Mouse (Mus musculus) heart, adult 9 months (tissue): ENCODE measurements around the gene Bbs9.
A peak's percentile ranks its signal among the peaks of the same experiment; 100 is the strongest.
"Not testable (repeated sequence)": the region's sequence is repeated elsewhere in the genome, so short reads cannot be mapped to it uniquely, and the experiment has no call there.

Experiments
- DNase-seq, 2 experiments: peaks; one replicate each; pipeline ENCODE4 v3.0.0; 2022; ENCODE audit warnings: low spot score in 2 of 2

Gene Bbs9

DNA sequence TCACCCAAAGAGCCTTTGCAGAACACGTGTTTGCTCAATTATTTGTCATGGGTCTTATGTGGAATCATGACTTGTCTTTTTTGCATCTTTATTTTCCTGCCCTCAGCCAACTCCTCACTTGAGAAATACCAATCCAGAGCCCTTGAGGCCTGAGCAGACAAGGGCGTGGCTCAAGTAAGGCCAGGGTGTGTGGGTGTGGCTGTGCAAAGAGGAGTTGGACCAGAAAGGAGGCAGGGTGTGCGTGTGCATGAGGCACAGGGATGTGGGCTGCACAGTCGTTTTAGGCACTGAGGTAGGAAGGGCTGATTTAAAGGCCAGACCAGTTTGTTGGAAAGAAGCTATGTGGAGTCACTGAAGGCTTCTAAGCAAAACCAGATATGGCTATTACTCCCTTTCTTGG lies 373.7 kb downstream of the Bbs9 start:
- DNase-seq = no peak

DNA sequence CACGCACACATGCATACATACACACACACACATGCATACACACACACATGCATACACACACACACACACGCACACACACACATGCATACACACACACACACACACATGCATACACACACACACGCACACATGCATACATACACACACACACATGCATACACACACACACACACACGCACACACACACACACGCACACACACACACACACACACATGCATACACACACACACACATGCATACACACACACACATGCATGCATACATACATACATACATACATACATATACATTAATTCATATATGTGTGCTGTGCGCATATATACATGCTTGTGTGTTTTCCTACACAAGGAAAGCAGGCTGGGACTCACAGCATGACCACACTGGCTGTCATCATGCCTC lies 393.6 kb downstream of the Bbs9 start:
- DNase-seq = not testable (repeated sequence)

DNA sequence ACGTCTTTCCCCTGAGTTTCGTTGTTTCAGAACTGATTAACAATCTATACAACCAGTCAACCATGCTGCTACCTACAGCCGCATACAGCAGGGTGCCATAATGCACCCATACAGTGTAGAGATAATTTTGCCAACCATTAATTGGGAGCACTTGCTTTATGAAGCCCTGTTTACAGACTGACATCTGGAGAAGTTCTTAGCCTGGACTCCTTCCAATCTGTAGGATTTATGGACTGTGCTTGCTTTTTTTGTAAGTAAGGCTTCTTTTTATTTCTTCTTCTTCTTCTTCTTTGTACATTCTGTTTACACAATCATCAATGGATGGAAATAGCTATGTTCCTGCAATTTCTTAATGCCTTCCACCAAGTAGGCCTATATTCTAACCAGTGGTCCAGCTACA lies 395.1 kb downstream of the Bbs9 start:
- DNase-seq = no peak

DNA sequence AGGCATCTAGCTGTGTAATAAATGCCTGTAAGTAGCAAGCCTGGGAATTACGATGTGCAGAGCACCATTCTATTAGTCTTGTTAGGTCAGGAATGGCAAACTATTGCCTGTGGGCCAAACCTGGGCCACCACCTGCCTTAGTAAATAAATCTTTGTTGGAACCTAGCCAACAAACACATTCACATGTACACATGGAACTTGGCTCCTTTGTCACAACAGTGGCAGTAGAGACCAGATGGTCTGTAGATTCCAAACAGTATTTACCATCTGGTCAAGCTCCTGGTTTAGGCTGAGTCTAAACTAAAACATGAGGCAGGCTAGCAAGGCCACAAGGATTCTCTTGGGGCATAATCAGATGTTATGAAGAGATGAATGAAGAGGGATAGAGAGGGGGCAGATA lies 399.7 kb downstream of the Bbs9 start:
- no peak for DNase-seq

DNA sequence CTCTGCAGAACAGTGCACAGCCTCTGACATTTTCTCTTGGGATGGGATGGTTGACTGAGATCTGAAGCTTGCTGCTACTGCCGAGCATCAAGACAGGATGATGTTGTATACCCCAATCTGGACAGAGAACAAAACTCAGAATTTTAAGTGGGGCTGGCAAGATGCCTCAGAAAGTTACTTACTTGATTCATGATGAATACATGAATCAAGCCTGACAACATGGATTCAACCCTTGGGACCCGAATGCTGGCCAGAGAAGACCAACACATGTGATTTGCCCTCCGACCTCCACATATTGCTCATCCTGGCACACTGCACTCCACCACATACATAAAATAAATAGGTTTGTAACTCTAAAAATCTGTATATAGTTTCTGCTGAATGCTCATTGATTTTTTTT lies 403.8 kb downstream of the Bbs9 start:
- DNase-seq = no peak

DNA sequence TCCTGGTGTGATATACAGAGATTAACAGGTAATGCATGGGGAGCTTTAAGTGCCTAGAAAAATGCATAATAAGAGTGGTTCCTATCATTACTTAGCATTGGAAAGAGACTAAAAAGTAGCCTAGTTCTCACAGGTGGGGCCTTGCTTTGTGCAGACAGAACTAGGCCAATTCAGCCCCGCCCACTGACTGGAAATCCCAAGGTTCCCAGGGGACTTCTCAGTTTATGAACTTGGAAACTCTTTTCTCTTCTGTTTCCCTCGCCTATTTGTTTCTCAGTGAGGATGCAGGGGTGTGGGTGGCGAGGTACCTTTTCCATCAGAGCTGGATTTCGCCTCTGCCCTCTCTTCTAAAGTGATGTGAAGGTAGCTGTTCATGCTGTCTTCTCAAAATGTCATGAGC lies 410.8 kb downstream of the Bbs9 start:
- peak; percentile 14 to 29 for DNase-seq

DNA sequence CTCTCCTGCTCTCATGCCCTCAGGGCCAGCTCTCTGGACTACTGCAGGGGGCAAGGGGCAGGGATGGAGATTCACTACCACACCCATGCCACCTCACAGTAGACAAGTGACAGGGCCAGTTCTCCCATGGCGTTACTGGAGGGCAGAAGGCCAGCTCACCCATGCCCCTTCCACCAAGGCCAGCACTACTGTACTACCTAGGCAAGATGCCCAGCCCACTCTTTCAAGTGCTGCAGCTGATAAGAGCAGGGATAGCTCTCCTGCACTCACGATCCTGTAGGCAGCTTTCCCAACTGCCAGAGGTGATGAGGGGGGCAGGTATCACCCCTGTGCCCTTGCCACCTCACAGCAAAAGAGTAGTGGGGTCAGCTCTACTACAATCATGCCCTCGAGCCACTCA lies 429.9 kb downstream of the Bbs9 start:
- DNase-seq = peak; percentile 49 to 60

DNA sequence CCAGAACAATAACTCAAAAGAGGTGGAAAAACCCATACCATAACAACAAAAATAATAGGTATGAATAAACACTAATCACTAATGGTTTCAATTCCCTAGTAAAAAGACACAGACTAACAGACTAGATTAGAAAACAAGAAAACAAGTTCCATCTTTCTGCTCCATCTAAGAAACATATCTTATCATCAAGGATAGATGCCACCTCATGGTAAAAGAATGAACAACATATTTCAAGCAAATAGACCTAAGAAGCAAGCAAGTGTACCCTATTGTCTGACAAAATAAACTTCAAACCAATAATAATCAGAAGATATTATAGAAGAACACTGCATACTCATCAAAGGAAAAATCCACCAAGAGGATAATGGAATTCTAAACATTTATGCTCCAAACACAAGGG lies 441.3 kb downstream of the Bbs9 start:
- no peak for DNase-seq

DNA sequence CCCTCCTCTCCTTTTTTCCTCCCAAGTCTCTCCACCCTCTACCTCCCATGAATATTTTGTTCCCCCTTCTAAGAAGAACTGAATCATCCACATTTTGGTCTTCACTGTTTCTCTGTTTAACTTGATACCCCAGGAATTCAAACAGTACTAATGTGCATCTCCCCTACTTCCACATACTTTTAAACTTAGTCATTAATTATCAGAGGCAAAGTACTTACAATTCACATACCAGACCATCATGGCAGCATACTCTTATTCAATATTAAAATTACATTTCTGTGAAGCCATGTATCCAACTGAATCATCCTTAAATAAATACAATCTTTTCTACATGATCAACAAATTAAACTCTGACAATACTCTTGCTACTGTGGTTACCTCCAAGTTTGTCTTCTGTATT lies 460.1 kb downstream of the Bbs9 start:
- DNase-seq = no peak
